Mouse (Mus musculus): ENCODE results near the gene Nsrp1. TPM values are rescaled to one million over a fixed set of nuclear protein-coding genes. Genes with fewer than 3 reads are reported as not detected.

Nsrp1 gene
- polyA plus RNA-seq, 1 experiment from 2014 or later, result 56.2 TPM

GRCm38 (mm10) chr11:77026559-77026958 is 51.7 kb downstream of the Nsrp1 start:
- no peaks in the 10 kb centered on the region for H3K9me3 ChIP-seq (ENCODE audit: control insufficient read depth, low read length)
- no peaks in the 10 kb centered on the region for H3K36me3 ChIP-seq (ENCODE audit: control insufficient read depth, insufficient read depth, low read length)
- no peak for DNase-seq (ENCODE audit: low spot score, missing footprints)
- H3K9ac ChIP-seq (ENCODE audit: low read length), result no peak overlapping the region
- no peaks in the 10 kb centered on the region for H3K27me3 ChIP-seq (ENCODE audit: control insufficient read depth, insufficient read depth, low read length)
- ATAC-seq (ENCODE audit: low FRiP score), result no peak
- no peak overlapping the region for H3K27ac ChIP-seq (ENCODE audit: low read depth, low read length)
- H3K4me1 ChIP-seq (ENCODE audit: control insufficient read depth, insufficient read depth, low read length), result no peaks in the 10 kb centered on the region
- H3K4me2 ChIP-seq, result no peak overlapping the region
- 77% methylated on average over 3 of the region's 3 CpGs for WGBS
- no peak overlapping the region for H3K4me3 ChIP-seq (ENCODE audit: low read depth, low read length)

- H3K27me3 ChIP-seq (ENCODE audit: control insufficient read depth, insufficient read depth, low read length), result no peaks in the 10 kb centered on the region
- H3K4me2 ChIP-seq, result no peak overlapping the region
- no peak for ATAC-seq (ENCODE audit: low FRiP score)
- DNase-seq (ENCODE audit: low spot score, missing footprints), result no peak
- WGBS, result 78% methylated on average over 9 of the region's 9 CpGs
- H3K4me3 ChIP-seq (ENCODE audit: low read depth, low read length), result no peak overlapping the region
- no peaks in the 10 kb centered on the region for H3K4me1 ChIP-seq (ENCODE audit: control insufficient read depth, insufficient read depth, low read length)
- H3K9ac ChIP-seq (ENCODE audit: low read length), result no peak overlapping the region
- no peaks in the 10 kb centered on the region for H3K36me3 ChIP-seq (ENCODE audit: control insufficient read depth, insufficient read depth, low read length)
- no peak overlapping the region for H3K27ac ChIP-seq (ENCODE audit: low read depth, low read length)
- H3K9me3 ChIP-seq (ENCODE audit: control insufficient read depth, low read length), result no peaks in the 10 kb centered on the region
Observed at GRCm38 (mm10) chr11:77021749-77022396, 56.4 kb downstream of the Nsrp1 start.

- Histone ChIP-seq H3K4me2 (no peak overlapping the region), H3K9ac (ENCODE audit: low read length) (no peak overlapping the region), H3K27me3 (ENCODE audit: control insufficient read depth, insufficient read depth, low read length) (no peaks in the 10 kb centered on the region), H3K27ac (ENCODE audit: low read depth, low read length) (no peak overlapping the region), H3K36me3 (ENCODE audit: control insufficient read depth, insufficient read depth, low read length) (no peaks in the 10 kb centered on the region), H3K4me3 (ENCODE audit: low read depth, low read length) (no peak overlapping the region), H3K4me1 (ENCODE audit: control insufficient read depth, insufficient read depth, low read length) (no peaks in the 10 kb centered on the region), H3K9me3 (ENCODE audit: control insufficient read depth, low read length) (no peaks in the 10 kb centered on the region)
- no peak for DNase-seq (ENCODE audit: low spot score, missing footprints)
- WGBS, result 77% methylated on average over 8 of the region's 8 CpGs
- ATAC-seq (ENCODE audit: low FRiP score), result no peak
Observed at GRCm38 (mm10) chr11:77019539-77019938, 58.7 kb downstream of the Nsrp1 start.

GRCm38 (mm10) chr11:77018046-77018445 is 60.2 kb downstream of the Nsrp1 start:
- H3K36me3 ChIP-seq (ENCODE audit: control insufficient read depth, insufficient read depth, low read length), result no peaks in the 10 kb centered on the region
- DNase-seq (ENCODE audit: low spot score, missing footprints) (no peak), ATAC-seq (ENCODE audit: low FRiP score) (no peak)
- WGBS, result 84% methylated on average over 11 of the region's 11 CpGs
- no peak overlapping the region for H3K4me2 ChIP-seq
- H3K4me1 ChIP-seq (ENCODE audit: control insufficient read depth, insufficient read depth, low read length), result no peaks in the 10 kb centered on the region
- H3K9me3 ChIP-seq (ENCODE audit: control insufficient read depth, low read length), result no peaks in the 10 kb centered on the region
- no peak overlapping the region for H3K4me3 ChIP-seq (ENCODE audit: low read depth, low read length)
- H3K9ac ChIP-seq (ENCODE audit: low read length), result no peak overlapping the region
- H3K27ac ChIP-seq (ENCODE audit: low read depth, low read length), result no peak overlapping the region
- no peaks in the 10 kb centered on the region for H3K27me3 ChIP-seq (ENCODE audit: control insufficient read depth, insufficient read depth, low read length)

GRCm38 (mm10) chr11:77010762-77011475 is 67.3 kb downstream of the Nsrp1 start:
- 79% methylated on average over 10 of the region's 10 CpGs for WGBS
- DNase-seq (ENCODE audit: low spot score, missing footprints), result no peak
- Histone ChIP-seq H3K9ac (ENCODE audit: low read length) (no peak overlapping the region), H3K4me2 (no peak overlapping the region), H3K4me1 (ENCODE audit: control insufficient read depth, insufficient read depth, low read length) (no peaks in the 10 kb centered on the region), H3K36me3 (ENCODE audit: control insufficient read depth, insufficient read depth, low read length) (no peaks in the 10 kb centered on the region), H3K27me3 (ENCODE audit: control insufficient read depth, insufficient read depth, low read length) (no peaks in the 10 kb centered on the region), H3K4me3 (ENCODE audit: low read depth, low read length) (no peak overlapping the region), H3K9me3 (ENCODE audit: control insufficient read depth, low read length) (no peaks in the 10 kb centered on the region), H3K27ac (ENCODE audit: low read depth, low read length) (no peak overlapping the region)
- ATAC-seq (ENCODE audit: low FRiP score), result no peak

- DNase-seq (ENCODE audit: low spot score, missing footprints) (no peak), ATAC-seq (ENCODE audit: low FRiP score) (no peak)
- Histone ChIP-seq H3K4me3 (ENCODE audit: low read depth, low read length) (no peak overlapping the region), H3K9ac (ENCODE audit: low read length) (no peak overlapping the region), H3K4me1 (ENCODE audit: control insufficient read depth, insufficient read depth, low read length) (no peaks in the 10 kb centered on the region), H3K27me3 (ENCODE audit: control insufficient read depth, insufficient read depth, low read length) (no peaks in the 10 kb centered on the region), H3K36me3 (ENCODE audit: control insufficient read depth, insufficient read depth, low read length) (no peaks in the 10 kb centered on the region), H3K4me2 (no peak overlapping the region), H3K9me3 (ENCODE audit: control insufficient read depth, low read length) (no peaks in the 10 kb centered on the region), H3K27ac (ENCODE audit: low read depth, low read length) (no peak overlapping the region)
- WGBS, result 78% methylated on average over 16 of the region's 16 CpGs
Observed at GRCm38 (mm10) chr11:77009069-77010025, 68.9 kb downstream of the Nsrp1 start.

- no peaks in the 10 kb centered on the region for H3K36me3 ChIP-seq (ENCODE audit: control insufficient read depth, insufficient read depth, low read length)
- no peak overlapping the region for H3K9ac ChIP-seq (ENCODE audit: low read length)
Observed at GRCm38 (mm10) chr11:77006616-77007015, 71.6 kb downstream of the Nsrp1 start.

GRCm38 (mm10) chr11:77005881-77006280 is 72.4 kb downstream of the Nsrp1 start:
- Histone ChIP-seq H3K9ac (ENCODE audit: low read length) (no peak overlapping the region), H3K27ac (ENCODE audit: low read depth, low read length) (no peak overlapping the region), H3K4me1 (ENCODE audit: control insufficient read depth, insufficient read depth, low read length) (no peaks in the 10 kb centered on the region), H3K27me3 (ENCODE audit: control insufficient read depth, insufficient read depth, low read length) (no peaks in the 10 kb centered on the region; the same call in 1 of the 2 replicates), H3K9me3 (ENCODE audit: control insufficient read depth, low read length) (no peaks in the 10 kb centered on the region), H3K4me3 (ENCODE audit: low read depth, low read length) (no peak overlapping the region), H3K4me2 (no peak overlapping the region), H3K36me3 (ENCODE audit: control insufficient read depth, insufficient read depth, low read length) (no peaks in the 10 kb centered on the region)
- WGBS, result 70% methylated on average over 4 of the region's 4 CpGs
- no peak for DNase-seq (ENCODE audit: low spot score, missing footprints)
- no peak for ATAC-seq (ENCODE audit: low FRiP score)

More at GRCm38 (mm10) chr11:77006616-77007015, 71.6 kb downstream of the Nsrp1 start:
- Histone ChIP-seq H3K27ac (ENCODE audit: low read depth, low read length) (no peak overlapping the region), H3K4me3 (ENCODE audit: low read depth, low read length) (no peak overlapping the region), H3K9me3 (ENCODE audit: control insufficient read depth, low read length) (no peaks in the 10 kb centered on the region), H3K4me1 (ENCODE audit: control insufficient read depth, insufficient read depth, low read length) (no peaks in the 10 kb centered on the region), H3K4me2 (no peak overlapping the region), H3K27me3 (ENCODE audit: control insufficient read depth, insufficient read depth, low read length) (no peaks in the 10 kb centered on the region)
- DNase-seq (ENCODE audit: low spot score, missing footprints), result no peak
- WGBS, result 56% methylated on average over 6 of the region's 6 CpGs
- no peak for ATAC-seq (ENCODE audit: low FRiP score)
